Mouse (Mus musculus): ENCODE measurements around the gene Slc6a12. TPM values are rescaled to one million over a fixed set of nuclear protein-coding genes. Genes with fewer than 3 reads are reported as not detected.

Slc6a12 gene
- polyA plus RNA-seq, 1 experiment from 2014 or later: 0.27 TPM

Small RNA genes within 50 kb of the gene (microRNA-seq; reads per million reads assigned to microRNA genes)
- gene Gm24855: not detected

Other genes starting within 250 kb of the Slc6a12 start
- gene Mical3, start 212.1 kb upstream of the Slc6a12 start, polyA plus RNA-seq (2015; fragmentation: Nextera tagmentation; extraction: Ambion mirVana): 8.9 and 11.5 TPM in 2 replicates
- gene Pex26, start 159.4 kb upstream of the Slc6a12 start, polyA plus RNA-seq (2015; fragmentation: Nextera tagmentation; extraction: Ambion mirVana): 14.0 and 14.6 TPM in 2 replicates
- 0.74 and 0.81 TPM in 2 replicates for gene Tuba8, start 132.4 kb upstream of the Slc6a12 start, polyA plus RNA-seq (2015; fragmentation: Nextera tagmentation; extraction: Ambion mirVana)
- 2.9 and 3.1 TPM in 2 replicates for gene Usp18, start 97.2 kb upstream of the Slc6a12 start, polyA plus RNA-seq (2015; fragmentation: Nextera tagmentation; extraction: Ambion mirVana)
- 2.0 and 2.9 TPM in 2 replicates for gene Slc6a13, start 42.8 kb upstream of the Slc6a12 start, polyA plus RNA-seq (2015; fragmentation: Nextera tagmentation; extraction: Ambion mirVana)
- 0.12 and 0.21 TPM in 2 replicates for gene Iqsec3, start 130.6 kb downstream of the Slc6a12 start, polyA plus RNA-seq (2015; fragmentation: Nextera tagmentation; extraction: Ambion mirVana)